Mouse (Mus musculus) bone marrow, adult 2 months (tissue): ENCODE data around the gene Magi2.

Source experiments
- CTCF ChIP-seq: fragments of 200-500 bp; IDR thresholded peaks from 2 replicates; pipeline ENCODE4 v1.5.1; 2011; ENCODE audit warnings: low read length, control low read depth; ENCODE audit not compliant: control insufficient read depth, insufficient read depth
- POLR2A ChIP-seq: fragments of 200-500 bp; IDR thresholded peaks from 2 replicates; pipeline ENCODE4 v1.6.1; 2011; ENCODE audit warnings: low read depth, mild to moderate bottlenecking, control low read depth, low read length, borderline replicate concordance; ENCODE audit not compliant: control insufficient read depth

GRCm38 (mm10) chr5:20753963-20754362 is 1527.1 kb downstream of the Magi2 start:
- TF ChIP-seq POLR2A, result no peak
- TF ChIP-seq CTCF, result no peak
